Mouse (Mus musculus) brown adipose tissue, adult 24 weeks (tissue): ENCODE measurements around the gene Kcnj5. TPM values are rescaled to one million over a fixed set of nuclear protein-coding genes. Genes with fewer than 3 reads are reported as not detected.

Experiments used
- H3K27ac ChIP-seq: fragments of 200-500 bp; replicated peaks from 2 replicates; pipeline ENCODE4 v1.5.1; 2012; ENCODE audit warnings: low read depth, mild to moderate bottlenecking, low read length
- H3K4me1 ChIP-seq: fragments of 200-500 bp; 2 replicates; pipeline ENCODE4 v1.6.1; 2012; ENCODE audit warnings: low read length, mixed read lengths; ENCODE audit not compliant: control insufficient read depth, insufficient read depth, insufficient read length
- H3K4me3 ChIP-seq: fragments of 200-500 bp; 2 replicates; pipeline ENCODE4 v1.5.1; 2012; ENCODE audit warnings: low read depth, mild to moderate bottlenecking, low read length, moderate library complexity; ENCODE audit not compliant: insufficient read depth
- polyA plus RNA-seq: library from polyadenylated mRNA; stranded (reverse); fragments of >200 nt; gene quantifications from 2 replicates; pipeline ENCODE4 v1.2.4, GENCODE M21; 2012; ENCODE audit not compliant: missing spikeins, insufficient read depth, insufficient read length

Kcnj5 gene
- polyA plus RNA-seq, result not detected in 2 replicates

- no peak within 1 kb of the TSS for H3K4me3 ChIP-seq
- no peak within 1 kb of the TSS for H3K27ac ChIP-seq
- H3K4me1 ChIP-seq, result no peaks in the 10 kb centered on the region
Observed at GRCm38 (mm10) chr9:32344051-32344450, at the start of gene Kcnj5. Gene Kcnj5 (minus strand): TSS chr9:32344350.

GRCm38 (mm10) chr9:32392716-32393115 lies 48.6 kb upstream of the Kcnj5 start:
- Histone ChIP-seq H3K27ac (no peak overlapping the region), H3K4me3 (no peak overlapping the region), H3K4me1 (peaks cover 10% of the 10 kb centered on the region; the same call in 1 of the 2 replicates)

GRCm38 (mm10) chr9:32391701-32392100 lies 47.6 kb upstream of the Kcnj5 start:
- no peak overlapping the region for H3K4me3 ChIP-seq
- no peak overlapping the region for H3K27ac ChIP-seq
- H3K4me1 ChIP-seq, result peaks cover 10% of the 10 kb centered on the region; the same call in 1 of the 2 replicates

GRCm38 (mm10) chr9:32391092-32391491 lies 46.9 kb upstream of the Kcnj5 start:
- Histone ChIP-seq H3K27ac (no peak overlapping the region), H3K4me1 (peaks cover 10% of the 10 kb centered on the region; the same call in 1 of the 2 replicates)

GRCm38 (mm10) chr9:32388120-32388519 lies 44.0 kb upstream of the Kcnj5 start:
- no peak overlapping the region for H3K27ac ChIP-seq
- no peak overlapping the region for H3K4me3 ChIP-seq
- H3K4me1 ChIP-seq, result no peaks in the 10 kb centered on the region

More at GRCm38 (mm10) chr9:32391092-32391491, 46.9 kb upstream of the Kcnj5 start:
- H3K4me3 ChIP-seq, result no peak overlapping the region

GRCm38 (mm10) chr9:32384906-32385305 lies 40.8 kb upstream of the Kcnj5 start:
- Histone ChIP-seq H3K4me1 (no peaks in the 10 kb centered on the region), H3K27ac (no peak overlapping the region), H3K4me3 (no peak overlapping the region)

- H3K27ac ChIP-seq, result no peak overlapping the region
- no peaks in the 10 kb centered on the region for H3K4me1 ChIP-seq
- H3K4me3 ChIP-seq, result no peak overlapping the region
Observed at GRCm38 (mm10) chr9:32376863-32377590, 32.9 kb upstream of the Kcnj5 start.

DNA sequence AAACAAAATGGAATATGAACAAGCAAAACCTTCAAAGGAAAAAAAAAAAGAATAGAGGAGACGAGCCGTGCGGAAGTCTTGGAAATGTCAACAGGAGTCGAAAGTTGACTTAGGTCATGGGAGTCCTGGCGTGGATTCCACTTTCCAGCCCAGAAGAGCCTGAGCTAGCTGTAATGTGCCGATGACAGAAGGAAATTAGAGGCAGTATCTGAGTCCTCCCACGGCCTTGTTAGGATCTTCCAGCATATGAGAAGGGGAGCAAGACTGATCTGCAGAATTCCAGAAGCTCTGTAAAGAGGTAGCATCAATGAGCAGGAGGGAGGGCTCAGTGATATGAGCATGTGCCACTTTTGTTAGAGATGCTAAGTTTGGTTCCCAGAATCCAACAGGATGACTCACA lies 31.9 kb upstream of the Kcnj5 start:
- Histone ChIP-seq H3K4me3 (no peak overlapping the region), H3K27ac (no peak overlapping the region), H3K4me1 (no peaks in the 10 kb centered on the region)

- Histone ChIP-seq H3K4me3 (no peak overlapping the region), H3K27ac (no peak overlapping the region)
Observed at GRCm38 (mm10) chr9:32373656-32374055, 29.5 kb upstream of the Kcnj5 start.

GRCm38 (mm10) chr9:32372202-32372601 lies 28.1 kb upstream of the Kcnj5 start, which contains the start of gene Kcnj1:
Gene Kcnj1 (plus strand): TSS chr9:32372493.
- no peak within 1 kb of the TSS for H3K27ac ChIP-seq
- H3K4me1 ChIP-seq, result no peaks in the 10 kb centered on the region
- no peak within 1 kb of the TSS for H3K4me3 ChIP-seq

More at GRCm38 (mm10) chr9:32373656-32374055, 29.5 kb upstream of the Kcnj5 start:
- H3K4me1 ChIP-seq, result no peaks in the 10 kb centered on the region

DNA sequence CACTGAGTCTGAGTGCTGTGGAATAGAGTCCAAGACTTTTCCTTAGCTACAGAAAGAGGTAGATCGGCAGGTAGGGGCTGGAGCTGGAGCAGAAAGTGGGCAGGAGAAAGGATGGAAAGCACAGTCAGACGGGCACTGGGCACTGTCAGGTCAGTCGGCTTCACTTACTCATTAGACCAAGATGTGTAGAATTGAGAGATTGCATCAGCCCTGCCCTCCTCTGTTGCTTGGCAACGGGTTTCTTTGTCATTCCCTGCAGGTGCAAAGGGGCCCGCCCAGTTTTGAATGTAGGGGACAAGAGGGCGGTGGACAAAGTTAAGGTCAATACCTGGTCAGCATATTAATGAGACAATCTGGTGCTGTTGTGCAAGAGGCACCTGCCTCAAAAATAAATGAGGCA lies 25.2 kb upstream of the Kcnj5 start:
- Histone ChIP-seq H3K4me1 (no peaks in the 10 kb centered on the region), H3K27ac (no peak overlapping the region), H3K4me3 (no peak overlapping the region)

DNA sequence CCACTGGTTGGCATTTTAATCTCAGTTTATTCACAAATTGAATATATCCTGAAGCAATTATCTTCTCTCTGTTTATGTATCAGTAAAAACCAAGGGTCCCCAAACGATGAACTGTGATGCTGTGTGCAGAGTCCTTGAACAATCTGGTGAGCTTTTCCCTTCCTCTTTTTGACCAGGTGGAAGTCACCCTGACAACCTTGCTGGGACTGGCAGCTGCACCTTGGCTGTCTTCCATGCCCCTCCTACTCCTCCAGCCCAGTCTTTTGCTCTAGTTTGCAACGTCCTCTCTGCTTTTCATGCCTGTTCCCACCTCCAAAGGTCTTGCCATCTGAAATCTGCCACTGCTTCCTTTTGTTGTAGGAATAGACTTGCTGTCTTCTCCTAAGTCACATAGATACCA lies 24.7 kb upstream of the Kcnj5 start:
- Histone ChIP-seq H3K4me3 (no peak overlapping the region), H3K4me1 (no peaks in the 10 kb centered on the region), H3K27ac (no peak overlapping the region)

DNA sequence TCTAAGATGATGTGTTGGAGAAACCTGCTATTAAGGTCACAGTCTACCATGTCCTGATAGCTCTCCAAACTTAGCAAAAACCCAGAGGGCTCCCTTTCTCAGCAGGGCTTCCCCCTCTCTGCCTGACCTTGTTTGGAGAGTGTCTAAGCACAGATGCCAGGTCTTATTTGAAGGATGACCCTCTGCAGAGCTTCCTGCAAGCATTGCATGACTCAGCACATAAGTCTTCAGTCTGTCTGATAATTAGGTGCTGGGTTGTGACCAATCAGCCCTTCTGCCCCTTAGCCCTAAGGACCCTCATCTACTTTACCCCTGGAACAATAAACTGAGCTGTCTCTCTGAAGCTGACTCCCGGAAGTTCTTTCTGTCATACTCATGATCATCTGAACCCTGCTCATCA lies 16.6 kb upstream of the Kcnj5 start:
- no peak overlapping the region for H3K27ac ChIP-seq
- H3K4me3 ChIP-seq, result no peak overlapping the region
- no peaks in the 10 kb centered on the region for H3K4me1 ChIP-seq

- H3K4me3 ChIP-seq, result no peak overlapping the region
- H3K27ac ChIP-seq, result no peak overlapping the region
- no peaks in the 10 kb centered on the region for H3K4me1 ChIP-seq
Observed at GRCm38 (mm10) chr9:32350332-32350731, 6.2 kb upstream of the Kcnj5 start.

GRCm38 (mm10) chr9:32349344-32349743 lies 5.2 kb upstream of the Kcnj5 start:
- Histone ChIP-seq H3K4me1 (no peaks in the 10 kb centered on the region), H3K27ac (no peak overlapping the region), H3K4me3 (no peak overlapping the region)

DNA sequence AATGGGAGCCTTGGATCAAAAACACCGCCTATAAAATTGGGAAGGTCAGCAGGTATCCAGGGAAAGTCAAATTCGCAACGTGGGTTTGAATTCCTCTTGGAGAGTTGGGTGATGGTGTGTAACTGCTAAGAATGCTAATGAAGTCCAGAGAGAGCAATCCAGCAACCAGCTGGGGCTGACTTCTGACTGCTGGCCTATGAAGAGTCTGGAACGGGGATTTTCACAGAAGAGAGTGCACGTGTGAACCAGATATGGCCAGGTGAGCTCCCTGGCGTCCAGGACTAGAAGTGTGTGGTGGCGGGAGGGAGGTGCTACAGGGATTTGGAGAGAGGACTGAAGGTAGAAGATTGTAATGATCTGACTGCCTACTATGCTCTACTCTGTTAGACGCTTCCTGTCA lies 3.9 kb upstream of the Kcnj5 start:
- H3K27ac ChIP-seq, result no peak overlapping the region
- no peak overlapping the region for H3K4me3 ChIP-seq
- no peaks in the 10 kb centered on the region for H3K4me1 ChIP-seq
